Mouse (Mus musculus) heart, adult 9 months (tissue): ENCODE data around the gene Anapc2.
"Not testable (repeated sequence)": the region's sequence is repeated elsewhere in the genome, so short reads cannot be mapped to it uniquely, and the experiment has no call there.

Experiments
- DNase-seq, 2 experiments: peaks; one replicate each; pipeline ENCODE4 v3.0.0; 2022; ENCODE audit warnings: low spot score in 2 of 2

Anapc2 gene

DNA sequence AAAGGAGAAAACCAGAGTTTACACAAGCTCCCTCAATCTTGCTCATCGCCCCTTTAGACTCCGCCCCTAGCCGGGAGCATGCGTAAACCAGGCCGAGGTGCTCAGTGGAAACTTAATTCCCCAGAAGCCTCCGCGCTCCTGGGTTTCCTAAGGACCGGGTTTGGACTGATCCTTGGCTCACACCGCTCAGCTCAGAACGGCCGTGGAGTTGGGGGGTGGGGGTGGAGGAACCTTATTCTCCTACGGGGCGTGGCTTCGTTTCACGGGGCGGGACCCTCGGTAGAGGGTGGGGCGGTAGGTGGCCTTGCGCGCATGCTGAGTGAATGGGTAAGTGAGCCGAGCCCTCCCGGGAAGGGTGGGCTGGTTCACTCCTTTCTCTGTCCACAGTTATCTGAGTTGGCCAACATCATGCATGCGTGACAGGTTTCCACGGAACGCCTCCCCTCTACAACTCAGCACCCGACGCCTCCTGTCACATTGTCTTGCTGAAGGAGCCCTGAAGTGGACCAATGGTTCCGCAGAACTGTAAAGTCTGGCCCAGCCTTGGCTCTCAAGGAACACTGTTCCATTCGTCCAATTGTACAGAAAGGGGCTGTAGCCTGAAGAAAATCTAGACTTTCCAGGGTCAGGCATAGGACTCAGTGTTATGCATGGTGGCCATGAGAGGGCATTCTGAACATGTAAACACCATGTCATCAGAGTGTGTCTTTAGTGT, 31.4 kb upstream of the Anapc2 start:
- peak; percentile 57 to 60 for DNase-seq

DNA sequence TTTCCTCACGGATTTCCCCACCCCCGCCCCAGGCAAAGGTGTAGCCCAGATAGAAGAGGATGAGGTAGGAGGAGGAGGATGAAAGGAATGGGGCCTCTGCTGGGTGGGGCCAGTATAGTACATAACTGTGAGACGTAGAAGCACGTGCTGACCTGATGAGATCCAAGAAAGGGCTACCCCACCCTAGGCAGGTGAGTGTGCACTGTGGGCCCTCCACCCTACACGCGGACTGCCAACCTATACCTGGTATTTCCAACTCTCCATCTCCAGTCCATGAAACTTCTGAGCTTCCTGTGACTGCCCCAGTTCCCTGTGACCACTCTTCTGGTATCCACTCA, 30.9 kb upstream of the Anapc2 start:
- no peak for DNase-seq

DNA sequence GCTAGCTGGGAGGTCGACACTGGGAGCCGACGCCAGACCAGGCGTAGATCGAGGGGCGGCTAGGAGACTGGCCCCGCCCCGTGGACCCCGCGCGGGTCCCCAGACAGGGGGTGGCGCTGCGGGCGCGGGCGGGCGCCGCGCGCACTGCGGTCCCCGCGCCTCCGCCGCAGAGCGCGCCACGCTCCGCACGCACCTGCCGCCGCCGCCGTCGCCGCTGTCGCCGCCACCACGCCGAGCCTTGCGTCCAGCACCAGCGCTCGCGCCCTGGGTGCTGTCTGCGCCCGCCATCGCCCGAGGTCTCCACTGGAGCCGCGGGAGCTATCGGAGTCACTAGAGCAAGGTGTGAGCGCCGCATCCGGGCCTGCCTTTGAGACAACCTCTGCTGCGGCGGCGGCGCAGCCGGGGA, 30.2 kb upstream of the Anapc2 start, which contains the start of the genes Rnf208 and Cysrt1:
Gene Rnf208, plus strand, starts transcription at position 155 of the 406 bp plus-strand sequence.
Gene Cysrt1, minus strand, starts transcription at position 352 of the 406 bp plus-strand sequence.
- DNase-seq, result no peak

DNA sequence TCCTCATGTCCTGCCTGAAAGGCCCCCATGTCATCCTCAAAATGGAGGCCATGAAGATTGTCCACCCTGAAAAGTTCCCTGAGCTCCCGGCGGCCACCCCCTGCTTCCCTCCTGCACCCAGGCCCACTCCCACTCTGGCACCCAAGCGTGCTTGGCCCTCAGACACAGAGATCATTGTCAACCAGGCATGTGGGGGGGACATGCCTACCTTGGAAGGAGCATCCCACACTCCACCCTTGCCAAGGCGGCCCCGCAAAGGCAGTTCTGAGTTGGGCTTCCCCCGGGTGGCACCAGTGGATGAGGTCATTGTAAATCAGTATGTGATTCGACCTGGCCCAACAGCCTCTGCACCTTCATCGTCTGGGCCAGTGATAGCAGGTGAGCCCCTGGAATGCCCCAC, 28.9 kb upstream of the Anapc2 start:
- no peak for DNase-seq

DNA sequence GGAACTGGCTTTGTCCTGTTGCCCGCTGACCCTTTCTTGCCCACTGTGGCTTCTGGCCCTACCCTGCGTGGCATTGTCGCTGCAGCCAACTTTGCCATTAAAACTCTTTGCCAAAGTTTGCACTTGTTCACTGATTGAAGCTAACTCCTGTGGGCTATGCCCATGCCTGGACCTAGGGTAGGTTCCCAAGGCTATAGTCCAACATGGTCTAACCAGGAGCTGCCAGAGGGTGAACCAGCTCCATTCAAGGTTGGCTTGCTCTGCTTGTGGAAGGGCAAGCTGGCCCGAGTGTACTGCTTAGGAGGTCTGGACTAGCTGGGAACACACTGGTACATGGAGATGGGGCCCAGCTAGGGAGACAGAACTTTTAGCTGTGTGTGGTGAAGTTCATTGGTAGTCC, 28.1 kb upstream of the Anapc2 start:
- no peak for DNase-seq

DNA sequence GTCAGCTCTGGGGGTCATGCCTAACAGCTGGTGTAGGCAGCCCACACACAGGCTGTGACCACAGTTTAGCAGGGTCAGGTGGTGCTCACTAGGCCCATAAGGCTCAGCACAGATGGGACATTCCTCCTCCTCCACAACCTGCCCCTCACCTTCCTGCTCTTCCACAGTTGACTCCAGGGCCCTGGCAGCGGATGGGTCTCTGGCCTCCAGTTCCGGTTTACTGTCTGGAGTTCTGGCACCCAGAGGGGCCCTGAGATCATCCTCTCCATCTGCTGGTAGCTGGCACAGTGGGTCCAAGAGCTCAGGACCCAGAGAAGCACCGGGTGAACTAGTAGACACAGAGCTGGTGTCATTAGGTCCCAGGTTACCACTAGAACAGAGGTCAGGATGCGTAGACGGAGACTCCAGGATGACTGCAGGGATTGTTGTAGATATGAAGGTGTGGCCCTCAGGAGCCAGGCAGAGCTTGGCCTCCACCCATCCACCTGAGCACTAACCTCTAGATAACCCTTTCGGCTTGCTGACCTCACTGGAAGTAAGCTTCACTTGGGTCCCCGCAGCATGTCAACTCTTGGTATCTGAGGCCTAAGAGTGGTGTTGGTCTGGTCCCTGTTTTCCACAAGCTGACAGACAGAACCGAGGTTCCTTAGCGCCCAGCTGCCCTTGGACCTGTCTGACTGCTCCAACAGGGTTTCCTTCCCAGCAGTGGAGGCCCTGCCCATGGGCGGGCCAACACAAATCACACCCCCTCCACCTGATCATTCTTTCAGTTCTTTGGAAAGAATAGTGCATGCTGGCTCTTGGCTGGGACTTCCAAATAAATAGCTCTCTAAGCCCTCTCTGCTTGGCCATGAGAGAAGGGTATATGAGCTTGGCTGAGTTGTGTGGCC, 25.9 kb upstream of the Anapc2 start, which contains the start of gene AL732309.1:
Gene AL732309.1, minus strand, starts transcription at position 681 of the 890 bp plus-strand sequence.
- DNase-seq, result no peak

DNA sequence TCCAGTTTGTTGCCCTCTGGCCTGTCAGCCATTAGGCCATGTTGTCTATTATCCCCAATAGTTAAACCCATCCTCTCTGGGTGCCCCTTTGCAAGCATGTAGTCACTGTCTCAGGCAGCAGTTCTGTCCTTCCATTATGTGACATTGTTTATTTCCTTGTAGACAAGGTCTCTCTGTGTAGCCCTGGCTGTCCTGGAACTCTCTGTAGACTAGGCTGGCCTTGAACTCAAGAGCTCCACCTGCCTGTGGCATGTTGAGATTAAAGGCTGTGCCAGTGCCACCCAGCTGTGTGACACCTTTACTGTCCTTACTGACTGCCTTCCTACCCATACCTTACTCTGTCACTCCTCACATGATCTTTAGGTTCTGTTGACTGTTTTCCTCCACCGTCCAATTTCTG, 19.9 kb upstream of the Anapc2 start:
- DNase-seq, result no peak

DNA sequence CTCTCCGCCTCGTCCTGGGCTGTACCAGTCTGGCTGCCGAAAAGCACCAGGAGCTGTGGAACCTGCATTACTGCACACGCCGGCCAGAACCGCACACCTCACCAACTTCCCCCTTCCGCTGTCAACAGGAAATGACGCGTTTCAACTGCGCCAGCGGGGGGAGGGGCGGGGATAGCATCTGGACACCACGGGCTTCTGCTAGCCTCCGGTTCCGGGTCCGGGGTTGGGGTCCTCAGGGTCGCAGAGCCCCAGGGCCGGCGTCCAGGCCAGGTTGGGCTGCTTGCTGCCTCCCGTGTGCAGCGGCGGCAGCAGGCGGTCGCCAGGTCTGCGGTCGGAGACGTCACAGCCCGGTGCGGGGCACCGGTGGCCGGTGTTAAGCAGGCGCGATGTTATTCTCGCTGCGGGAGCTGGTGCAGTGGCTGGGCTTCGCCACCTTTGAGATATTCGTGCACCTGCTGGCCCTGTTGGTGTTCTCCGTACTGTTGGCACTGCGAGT, 16.9 kb upstream of the Anapc2 start, which contains the start of gene Tmem203:
Gene Tmem203, plus strand, starts transcription at position 156 of the 496 bp plus-strand sequence.
- peak; percentile 82 to 85 for DNase-seq

DNA sequence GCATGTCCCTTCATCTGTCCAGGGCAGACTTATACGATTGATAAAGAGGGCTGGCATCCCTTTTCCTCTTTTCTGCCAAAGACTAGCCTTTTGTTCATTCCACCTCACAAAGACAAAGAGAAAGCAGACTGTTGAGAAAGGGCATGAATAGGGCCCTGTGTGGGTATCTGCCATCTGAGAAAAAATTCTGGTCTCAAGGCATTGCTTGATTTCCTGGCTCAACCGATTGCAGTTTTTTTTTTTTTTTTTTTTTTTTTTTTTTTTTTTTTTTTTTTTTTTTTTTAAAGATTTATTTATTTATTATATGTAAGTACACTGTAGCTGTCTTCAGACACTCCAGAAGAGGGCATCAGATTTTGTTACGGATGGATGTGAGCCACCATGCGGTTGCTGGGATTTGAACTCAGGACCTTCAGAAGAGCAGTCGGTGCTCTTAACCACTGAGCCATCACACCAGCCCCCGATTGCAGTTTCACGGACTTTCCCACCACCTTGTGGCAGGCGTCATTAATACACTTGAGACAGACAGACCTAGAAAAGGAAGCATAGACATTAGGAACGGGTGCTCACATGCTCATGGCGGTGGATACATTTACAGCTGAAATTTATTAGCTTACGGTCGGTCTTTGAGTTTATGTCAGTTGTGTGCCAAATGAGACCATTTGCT, 15.7 kb upstream of the Anapc2 start:
- not testable (repeated sequence) for DNase-seq

DNA sequence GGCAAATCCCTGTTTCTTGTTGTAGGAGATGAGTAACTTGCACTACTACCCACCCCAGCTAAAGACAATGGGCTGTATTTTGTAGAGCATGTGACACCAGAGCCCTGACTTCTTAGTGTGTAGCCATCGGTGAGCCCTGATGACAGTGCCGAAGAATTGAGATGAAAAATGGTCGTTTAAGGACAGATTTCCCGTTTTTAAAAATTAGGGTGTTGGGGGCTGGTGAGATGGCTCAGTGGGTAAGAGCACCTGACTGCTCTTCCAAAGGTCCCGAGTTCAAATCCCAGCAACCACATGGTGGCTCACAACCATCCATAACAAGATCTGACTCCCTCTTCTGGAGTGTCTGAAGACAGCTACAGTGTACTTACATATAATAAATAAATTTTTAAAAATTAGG, 15.0 kb upstream of the Anapc2 start:
- not testable (repeated sequence) for DNase-seq

DNA sequence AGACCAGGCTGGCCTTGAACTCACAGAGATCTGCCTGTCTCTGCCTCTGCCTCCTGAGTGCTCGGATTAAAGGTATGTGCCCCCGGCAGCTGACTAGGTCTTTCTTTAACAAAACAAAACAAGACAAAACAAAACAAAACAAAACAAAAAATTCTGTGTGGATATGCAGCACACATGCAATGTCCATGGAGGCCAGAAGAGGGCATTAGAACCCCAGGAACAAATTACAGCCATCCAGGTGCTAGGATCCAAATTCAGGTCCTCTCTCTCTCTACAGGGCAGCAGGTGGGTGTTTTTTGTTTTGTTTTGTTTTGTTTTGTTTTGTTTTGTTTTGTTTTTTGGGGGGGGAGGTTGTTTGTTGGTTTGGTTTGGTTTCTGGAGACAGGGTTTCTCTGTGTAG, 13.4 kb upstream of the Anapc2 start:
- DNase-seq, result no peak

DNA sequence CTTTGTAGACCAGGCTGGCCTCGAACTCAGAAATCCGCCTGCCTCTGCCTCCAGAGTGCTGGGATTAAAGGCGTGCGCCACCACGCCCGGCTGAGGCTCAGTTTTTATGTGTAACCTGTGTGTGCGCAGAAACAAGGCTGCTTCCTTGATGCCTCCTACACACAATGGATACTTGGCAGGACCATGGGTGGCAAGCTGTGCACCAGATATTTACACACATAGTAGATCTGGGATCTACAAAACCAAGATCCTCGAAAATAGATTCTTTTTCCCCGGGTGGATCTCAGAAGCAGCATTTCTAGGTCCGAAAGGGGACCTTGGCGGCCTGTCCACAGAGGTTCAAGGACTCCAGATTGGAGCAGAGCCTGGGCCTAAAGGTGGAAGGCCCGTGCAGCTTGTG, 10.4 kb upstream of the Anapc2 start:
- no peak for DNase-seq

DNA sequence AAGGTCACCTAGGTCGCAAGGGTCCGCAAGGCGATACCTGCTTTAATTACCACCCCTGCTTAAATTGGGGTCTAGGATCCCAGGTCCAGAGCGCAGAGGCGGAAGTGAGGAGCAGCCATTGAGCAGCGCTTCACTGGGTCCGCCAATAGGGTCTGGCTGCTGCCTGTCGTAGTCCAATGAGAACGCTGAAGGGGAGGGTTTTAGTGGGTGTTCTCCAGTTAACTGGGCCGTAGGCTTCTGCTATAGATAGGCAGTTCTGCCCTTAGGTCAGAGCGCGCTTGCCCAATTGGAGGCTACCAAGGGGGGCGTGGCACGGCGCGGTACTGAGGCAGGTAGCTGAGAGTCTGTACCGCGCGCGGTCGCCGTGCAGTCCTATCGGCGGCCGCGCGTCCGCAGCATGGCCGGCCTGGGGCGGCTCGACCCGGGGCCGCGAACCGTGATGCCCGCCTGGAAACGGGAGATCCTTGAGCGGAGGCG, 9.9 kb upstream of the Anapc2 start, which contains the start of gene Tprn:
Gene Tprn, plus strand, starts transcription at position 328 of the 477 bp plus-strand sequence.
- peak; percentile 96 to 98 for DNase-seq

DNA sequence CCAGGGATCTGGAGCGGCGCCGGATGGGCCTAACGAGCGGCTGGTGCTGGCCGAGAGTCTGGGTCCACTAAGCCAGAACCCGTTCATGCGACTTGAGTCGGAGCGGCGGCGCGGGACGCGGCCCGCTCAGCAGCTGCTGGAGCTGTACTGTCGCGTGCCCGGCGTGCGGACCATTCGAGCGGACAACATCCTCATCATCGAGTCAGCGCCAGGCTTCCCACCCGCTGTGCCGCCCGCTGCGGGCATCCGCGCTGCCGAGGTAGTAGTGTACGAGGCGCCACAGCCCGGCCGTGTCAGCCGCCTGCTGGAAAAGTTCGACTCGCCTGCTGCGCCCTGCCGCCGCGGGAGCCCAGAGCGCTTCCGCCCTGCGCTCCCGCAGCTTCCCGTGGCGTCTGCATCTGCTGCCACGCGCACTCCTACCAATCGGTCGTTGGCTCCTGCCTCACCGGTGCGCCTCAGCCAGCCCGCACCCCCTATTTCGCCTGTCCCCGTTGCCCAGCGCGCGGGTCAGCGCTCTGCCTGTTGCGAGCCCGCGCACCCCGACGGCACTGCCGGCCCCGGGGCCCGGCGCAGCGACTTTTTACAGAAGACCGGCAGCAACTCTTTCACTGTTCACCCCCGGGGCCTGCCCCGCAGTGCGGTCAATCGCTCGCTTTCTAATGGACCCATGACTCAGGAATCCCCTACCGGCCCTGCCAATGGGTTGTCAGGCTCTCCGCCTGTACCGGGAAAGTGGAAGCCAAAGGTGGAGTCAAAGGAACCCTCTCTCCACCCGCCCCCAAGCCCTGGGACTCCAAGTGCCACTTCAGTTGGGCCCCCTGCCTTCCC, 9.3 kb upstream of the Anapc2 start:
- no peak for DNase-seq

DNA sequence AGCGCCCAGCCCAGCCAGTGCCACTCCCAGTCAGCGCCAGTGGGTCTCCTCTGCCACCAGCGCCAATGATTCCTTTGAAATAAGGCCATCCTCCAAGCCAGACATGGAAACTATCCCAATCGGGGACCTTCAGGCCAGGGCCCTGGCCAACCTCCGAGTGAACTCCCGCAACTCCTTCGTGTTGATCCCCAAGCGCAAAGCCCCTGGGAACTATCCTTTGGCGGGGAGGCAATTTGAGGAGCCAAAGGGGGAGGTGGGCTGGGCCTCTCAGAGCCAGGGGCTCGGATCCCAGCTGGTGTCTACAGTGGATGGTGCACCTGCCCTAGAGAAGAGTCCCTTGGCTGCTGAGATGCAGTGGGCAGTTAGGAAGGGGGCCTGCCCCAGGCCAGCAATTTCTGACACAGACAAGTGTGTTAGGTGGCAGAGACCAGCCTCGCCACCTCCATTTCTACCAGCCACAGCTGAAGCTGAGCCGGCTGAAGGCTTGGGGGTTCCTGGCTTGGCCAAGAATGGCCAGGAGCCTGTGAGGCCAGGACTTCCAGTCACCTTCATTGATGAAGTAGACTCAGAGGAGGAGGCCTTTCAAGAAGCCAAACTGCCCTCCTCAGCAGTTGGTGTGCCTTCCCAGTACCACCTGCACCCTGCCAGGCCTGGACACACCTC, 8.5 kb upstream of the Anapc2 start:
- DNase-seq, result no peak

DNA sequence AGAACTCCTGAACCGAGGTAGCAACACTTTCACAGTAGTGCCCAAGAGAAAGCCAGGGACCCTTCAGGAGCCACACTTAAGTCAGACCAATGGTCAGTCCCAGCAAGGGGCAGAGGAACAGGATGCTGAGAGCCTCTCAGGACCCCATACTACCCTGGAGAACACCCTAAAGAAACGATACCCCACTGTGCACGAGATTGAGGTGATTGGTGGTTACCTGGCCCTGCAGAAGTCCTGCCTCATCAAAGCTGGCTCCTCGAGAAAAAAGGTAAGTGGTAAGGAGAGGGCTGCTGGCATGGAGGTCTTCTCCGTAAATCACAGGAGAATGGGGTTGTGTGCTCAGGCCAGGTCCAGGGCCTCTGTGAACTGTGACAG, 8.0 kb upstream of the Anapc2 start:
- DNase-seq, result no peak

DNA sequence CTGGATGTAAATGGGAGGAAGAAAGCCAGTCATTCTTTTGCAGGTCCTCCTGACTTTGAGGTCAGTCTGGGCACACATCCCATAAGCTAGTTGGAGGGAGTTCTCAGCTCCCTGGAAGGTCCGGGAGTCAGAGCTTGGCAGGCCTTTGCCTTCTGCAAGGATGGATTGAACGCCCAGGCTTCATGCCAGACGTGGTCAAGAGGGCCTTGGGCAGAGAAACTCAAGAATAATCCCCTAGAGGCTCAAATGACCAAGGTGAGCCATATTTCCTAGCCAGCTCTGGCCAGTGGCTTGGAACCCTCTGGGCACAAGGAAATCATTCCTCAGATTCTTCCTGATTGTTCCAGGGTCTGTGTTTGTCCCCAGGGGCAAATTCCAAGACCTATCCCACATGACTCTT, 7.4 kb upstream of the Anapc2 start:
- no peak for DNase-seq

DNA sequence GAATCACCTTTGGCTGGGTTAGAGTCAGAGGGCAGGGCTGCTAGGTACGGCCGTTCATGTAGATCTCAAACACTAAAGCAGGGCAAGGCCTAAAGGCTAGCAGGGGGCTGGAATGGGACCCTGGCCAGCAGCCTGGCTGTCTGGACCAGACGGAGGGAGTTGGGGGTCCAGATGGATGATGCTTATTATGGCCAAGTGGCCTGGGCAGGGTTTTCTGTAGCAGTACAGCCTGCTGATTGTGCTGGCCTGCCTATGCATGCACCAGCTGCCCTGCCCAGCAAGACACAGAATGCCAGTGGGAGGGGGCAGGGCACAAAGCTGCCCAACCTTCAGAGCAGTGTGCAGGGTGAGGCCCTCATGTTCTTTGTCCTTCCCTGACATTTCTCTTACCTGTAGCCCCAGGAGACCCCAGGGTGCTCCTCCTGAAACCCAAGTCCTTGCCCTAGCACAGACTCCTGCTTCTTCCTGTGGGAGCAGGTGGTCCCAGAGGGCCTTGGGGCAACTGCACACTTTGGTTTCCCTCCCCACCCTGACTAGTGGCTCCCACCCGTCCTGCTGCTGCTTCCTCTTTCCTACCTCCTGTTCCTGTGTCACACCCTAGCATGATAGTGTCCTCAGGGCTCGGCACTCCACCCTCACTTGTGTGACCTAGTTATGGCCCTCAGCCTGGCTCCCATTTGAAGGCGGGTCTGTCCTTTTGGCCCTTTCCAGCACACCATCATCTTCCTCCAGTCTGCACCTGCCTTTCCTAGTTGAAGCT, 6.2 kb upstream of the Anapc2 start:
- DNase-seq, result peak; percentile 40 to 71

DNA sequence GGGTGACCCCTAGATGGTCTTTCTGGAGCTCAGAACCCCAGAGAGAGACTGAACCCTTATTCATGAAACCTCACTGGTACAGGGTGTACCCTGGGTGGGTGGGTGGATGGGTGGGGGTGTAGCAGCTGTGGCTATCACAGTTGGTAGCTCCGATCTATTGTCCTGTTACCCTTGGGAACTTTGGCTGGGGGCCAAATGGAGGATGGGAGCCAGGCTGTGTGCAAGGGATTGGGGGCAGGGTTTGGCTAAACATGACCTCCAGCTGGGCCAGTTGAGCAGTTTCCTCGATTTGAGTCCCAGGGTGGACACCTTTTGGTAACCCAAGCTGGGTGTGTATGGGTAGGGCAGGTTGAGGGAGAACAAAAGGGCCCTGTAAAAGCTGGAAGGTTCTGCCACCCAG, 5.6 kb upstream of the Anapc2 start:
- DNase-seq, result peak; percentile 36 to 46

DNA sequence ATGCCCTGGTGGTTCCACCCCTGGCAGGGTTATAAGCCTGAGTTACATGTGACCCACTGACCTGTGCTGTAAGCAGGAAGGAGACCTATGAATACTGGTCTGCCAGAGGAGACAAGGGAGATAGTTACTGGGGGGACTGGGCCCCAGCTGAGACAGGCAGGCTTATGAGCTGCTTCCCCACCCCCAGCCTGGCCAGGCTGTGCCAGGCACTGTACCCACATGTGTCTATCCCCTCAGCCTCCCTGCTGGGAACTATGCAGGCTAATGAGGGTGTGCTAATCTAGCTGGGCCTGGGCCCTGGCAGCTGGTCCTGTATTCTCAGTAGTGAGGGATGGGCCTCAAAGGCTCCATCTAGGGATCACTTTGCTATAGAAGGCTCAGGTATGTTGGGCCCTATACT, 5.0 kb upstream of the Anapc2 start:
- DNase-seq, result no peak
